Mouse (Mus musculus) liver, embryonic 14.5 days (tissue): ENCODE results near the gene Lsm2. TPM values are rescaled to one million over a fixed set of nuclear protein-coding genes. Genes with fewer than 3 reads are reported as not detected.
"Not testable (repeated sequence)": the region's sequence is repeated elsewhere in the genome, so short reads cannot be mapped to it uniquely, and the experiment has no call there.

Experiments
- ATAC-seq: fragments of 200-750 bp; cut with Nextera tagmentation; 2 replicates; pipeline ENCODE4 v1.8.0; 2017; ENCODE audit warnings: moderate number of reproducible peaks, mild to moderate bottlenecking, moderate library complexity; ENCODE audit not compliant: insufficient read depth
- DNase-seq, 3 experiments: peaks; one replicate each; pipeline ENCODE4 v3.0.0-alpha.2; 2012 to 2013; ENCODE audit warnings: low read depth in 3 of 3, low spot score in 3 of 3
- H3K27ac ChIP-seq: fragments of 300-500 bp; sonication (generic); 2 replicates; pipeline ENCODE4 v1.5.1; 2014; ENCODE audit warnings: moderate library complexity, mild to moderate bottlenecking, control low read depth, inconsistent platforms
- H3K27me3 ChIP-seq: fragments of 300-500 bp; sonication (generic); 2 replicates; pipeline ENCODE4 v1.6.1; 2014; ENCODE audit warnings: mild to moderate bottlenecking, low read length, moderate library complexity; ENCODE audit not compliant: control insufficient read depth, insufficient read depth
- H3K36me3 ChIP-seq: fragments of 300-500 bp; sonication (generic); replicated peaks from 2 replicates; pipeline ENCODE4 v1.6.1; 2014; ENCODE audit warnings: low read depth; ENCODE audit not compliant: control insufficient read depth, insufficient read depth
- H3K4me1 ChIP-seq, 2 experiments: fragments of 200-500 bp in 1 of 2; fragments of 300-500 bp in 1 of 2; sonication (generic) in 1 of 2; replicated peaks; 2 replicates each; pipeline ENCODE4 v1.6.1; 2012 to 2014; ENCODE audit warnings: antibody characterized with exemption in 1 of 2, inconsistent platforms in 1 of 2, low read length in 1 of 2; ENCODE audit not compliant: control insufficient read depth in 2 of 2, insufficient read depth in 2 of 2
- H3K4me2 ChIP-seq: fragments of 300-500 bp; sonication (generic); 2 replicates; pipeline ENCODE4 v1.6.1; 2014; ENCODE audit warnings: low read depth, mild to moderate bottlenecking, control low read depth, moderate library complexity
- H3K4me3 ChIP-seq, 2 experiments: fragments of 200-500 bp in 1 of 2; fragments of 300-500 bp in 1 of 2; sonication (generic) in 1 of 2; 2 replicates each; pipeline ENCODE4 v1.5.1; 2012 to 2014; ENCODE audit warnings: low read depth in 2 of 2, low read length in 2 of 2, mild to moderate bottlenecking in 2 of 2, control low read depth in 1 of 2, inconsistent platforms in 1 of 2, moderate library complexity in 1 of 2; ENCODE audit not compliant: insufficient read depth in 1 of 2
- H3K9ac ChIP-seq: fragments of 300-500 bp; sonication (generic); replicated peaks from 2 replicates; pipeline ENCODE4 v1.6.1; 2014; ENCODE audit warnings: mild to moderate bottlenecking, control low read depth, moderate library complexity
- H3K9me3 ChIP-seq: fragments of 300-500 bp; sonication (generic); 2 replicates; pipeline ENCODE4 v1.6.1; 2016; ENCODE audit warnings: low read length, mixed read lengths; ENCODE audit not compliant: control insufficient read depth
- CTCF ChIP-seq: IDR thresholded peaks from 2 replicates; pipeline ENCODE4 v1.5.1; 2016; ENCODE audit warnings: antibody characterized with exemption, low read depth, control low read depth
- EP300 ChIP-seq: IDR thresholded peaks from 2 replicates; pipeline ENCODE4 v1.6.1; 2016; ENCODE audit warnings: antibody characterized with exemption, low read depth
- WGBS: fragments of 180-500 bp; shearing (Covaris S2); extraction: QIAGEN DNeasy Blood & Tissue Kit; methylation state at CpG from one replicate; pipeline ENCODE4 v1.1.7; 2014; ENCODE audit not compliant: insufficient replicate concordance; 5-methylcytosine and 5-hydroxymethylcytosine counted together
- polyA plus RNA-seq, 2 experiments: library from polyadenylated mRNA; depleted of rRNA in 1 of 2; stranded (reverse) in 1 of 2; unstranded in 1 of 2; fragments of >200 nt; fragmentation: Nextera tagmentation in 1 of 2; extraction: Ambion mirVana in 1 of 2; gene quantifications; 2 replicates each; pipeline versions ENCODE4 v1.2.1 to v1.2.3; 2012 to 2014

Lsm2 gene
- polyA plus RNA-seq, 2 experiments, result 121 to 122 TPM

GRCm38 (mm10) chr17:34964640-34965049 is 17.0 kb upstream of the Lsm2 start:
- Histone ChIP-seq H3K27me3 (peaks cover 28% of the 10 kb centered on the region), H3K27ac (no peak overlapping the region)

GRCm38 (mm10) chr17:34965627-34966026 is 16.0 kb upstream of the Lsm2 start:
- no peak for ATAC-seq
- Histone ChIP-seq H3K9ac (no peak overlapping the region), H3K27ac (no peak overlapping the region), H3K4me3 (no peak overlapping the region), H3K9me3 (no peaks in the 10 kb centered on the region), H3K27me3 (peaks cover 32% of the 10 kb centered on the region), H3K36me3 (no peaks in the 10 kb centered on the region), H3K4me1 (no peaks in the 10 kb centered on the region), H3K4me2 (no peak overlapping the region)
- DNase-seq, result no peak
- TF ChIP-seq CTCF (no peak), EP300 (no peak)
- 37% methylated on average over 5 of the region's 5 CpGs for WGBS

More at GRCm38 (mm10) chr17:34964640-34965049, 17.0 kb upstream of the Lsm2 start:
- no peak for TF ChIP-seq EP300
- no peak for TF ChIP-seq CTCF
- no peak overlapping the region for H3K9ac ChIP-seq
- peaks cover 7% of the 10 kb centered on the region in 2 experiments for H3K4me1 ChIP-seq
- H3K36me3 ChIP-seq, result no peaks in the 10 kb centered on the region
- DNase-seq, result no peak
- no peak overlapping the region for H3K4me2 ChIP-seq
- no peak overlapping the region for H3K4me3 ChIP-seq
- WGBS, result 35% methylated on average over 1 of the region's 1 CpGs
- ATAC-seq, result no peak
- H3K9me3 ChIP-seq, result no peaks in the 10 kb centered on the region

GRCm38 (mm10) chr17:34969822-34970221 is 11.8 kb upstream of the Lsm2 start, which contains the start of gene Gm20481:
Gene Gm20481 (plus strand): TSS chr17:34969912.
- H3K27me3 ChIP-seq, result peaks cover 26% of the 10 kb centered on the region
- H3K36me3 ChIP-seq, DNase-seq, H3K4me3 ChIP-seq, H3K4me2 ChIP-seq, H3K4me1 ChIP-seq, ATAC-seq, H3K9me3 ChIP-seq, H3K9ac ChIP-seq, H3K27ac ChIP-seq: not testable (repeated sequence)
- WGBS, result 49% methylated on average over 7 of the region's 11 CpGs

GRCm38 (mm10) chr17:34970850-34971249 is 10.8 kb upstream of the Lsm2 start:
- H3K27me3 ChIP-seq, result peaks cover 26% of the 10 kb centered on the region
- not testable (repeated sequence) for H3K9ac ChIP-seq, H3K4me2 ChIP-seq, H3K27ac ChIP-seq, H3K36me3 ChIP-seq, H3K4me1 ChIP-seq, DNase-seq, ATAC-seq, H3K9me3 ChIP-seq, H3K4me3 ChIP-seq
- 33% methylated on average over 24 of the region's 37 CpGs for WGBS

- H3K4me1 ChIP-seq, H3K9me3 ChIP-seq, DNase-seq, H3K27ac ChIP-seq, H3K36me3 ChIP-seq, H3K9ac ChIP-seq: not testable (repeated sequence)
- ATAC-seq, result peak; percentile 39; the same call in 1 of the 2 replicates
- H3K4me3 ChIP-seq, result peak overlapping the region in 1 of 2 experiments; percentile 25; a peak in 1 of 4 replicates
- peaks cover 26% of the 10 kb centered on the region for H3K27me3 ChIP-seq
- WGBS, result 1% methylated on average over 21 of the region's 43 CpGs
- peak overlapping the region; percentile 72; the same call in 1 of the 2 replicates for H3K4me2 ChIP-seq
These were observed 10.0 kb upstream of the Lsm2 start for GRCm38 (mm10) chr17:34971694-34972068.

- Histone ChIP-seq H3K27me3 (peaks cover 26% of the 10 kb centered on the region), H3K4me3 (peak within 1 kb of the TSS; percentile 35 to 39), H3K4me2 (peak within 1 kb of the TSS; percentile 72)
- H3K9ac ChIP-seq, H3K4me1 ChIP-seq, H3K36me3 ChIP-seq, H3K27ac ChIP-seq, H3K9me3 ChIP-seq: not testable (repeated sequence)
- ATAC-seq (peak; percentile 91), DNase-seq (peak in 1 of 3 experiments; percentile 60)
- under 1% methylated on average over 30 of the region's 33 CpGs for WGBS
These were observed 9.5 kb upstream of the Lsm2 start, which contains the start of the genes Hspa1a and Hspa1l for GRCm38 (mm10) chr17:34972069-34972749. Gene Hspa1a (minus strand): TSS chr17:34972156. Gene Hspa1l (plus strand): TSS chr17:34972703.
